Mouse (Mus musculus): ENCODE data around the gene Ripor2. TPM values are rescaled to one million over a fixed set of nuclear protein-coding genes. Genes with fewer than 3 reads are reported as not detected.

Gene Ripor2
- polyA plus RNA-seq, 1 experiment from 2014 or later, result 0.70 TPM

DNA sequence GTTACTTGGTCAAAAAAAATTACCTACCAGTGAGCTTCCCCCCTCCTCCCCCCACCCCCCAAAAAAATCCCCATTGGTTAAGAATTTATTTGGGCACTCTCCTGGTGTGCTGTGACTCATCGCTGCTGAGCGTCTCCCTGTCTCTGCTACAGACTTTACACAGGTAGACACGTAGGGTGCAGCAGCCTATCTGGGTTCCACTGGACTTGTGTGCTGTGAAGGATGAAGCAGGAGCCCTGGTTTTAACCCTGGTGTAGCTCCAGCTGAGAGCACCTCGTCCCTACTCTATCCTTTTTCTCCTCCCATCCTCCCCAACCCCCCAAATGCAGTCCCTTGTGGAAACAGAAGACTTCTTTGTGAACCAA lies 142.4 kb downstream of the Ripor2 start:
- Histone ChIP-seq H3K36me3 (ENCODE audit: control insufficient read depth, insufficient read depth) (no peaks in the 10 kb centered on the region), H3K27me3 (replicated peaks; ENCODE audit: control insufficient read depth, insufficient read depth, low read length) (no peaks in the 10 kb centered on the region), H3K9me3 (ENCODE audit: control insufficient read depth) (no peaks in the 10 kb centered on the region), H3K27ac (ENCODE audit: low read depth, low read length) (no peak overlapping the region), H3K9ac (ENCODE audit: low read depth, low read length) (no peak overlapping the region), H3K4me1 (replicated peaks; ENCODE audit: control insufficient read depth, insufficient read depth, low read length) (no peaks in the 10 kb centered on the region), H3K4me2 (replicated peaks; ENCODE audit: low read depth) (no peak overlapping the region), H3K4me3 (ENCODE audit: low read depth, low read length) (no peak overlapping the region)
- TF ChIP-seq CTCF (IDR thresholded peaks at IDR 0.05; ENCODE audit: low read depth), result no peak
- 75% methylated on average over 4 of the region's 4 CpGs for WGBS
- no peak for ATAC-seq

DNA sequence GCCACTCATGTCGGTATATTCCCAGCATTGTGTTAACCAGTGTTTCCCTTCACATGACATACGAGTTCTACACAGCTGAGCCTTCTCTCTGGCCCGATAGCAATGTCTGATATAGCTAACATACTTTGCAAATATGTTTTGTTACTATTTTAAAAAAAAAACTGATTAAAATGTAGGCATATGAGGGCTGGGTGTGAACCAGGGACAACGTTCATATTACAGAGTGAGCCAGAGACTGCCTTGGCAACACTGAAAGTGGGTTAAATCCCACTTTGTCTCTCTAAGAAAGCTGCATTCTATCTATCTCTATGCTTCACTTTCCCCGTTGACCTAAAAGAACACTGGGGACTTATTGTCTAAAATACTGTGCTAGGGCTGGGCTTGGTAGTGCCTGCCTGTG lies 147.1 kb downstream of the Ripor2 start:
- Histone ChIP-seq H3K27ac (ENCODE audit: low read depth, low read length) (no peak overlapping the region), H3K27me3 (replicated peaks; ENCODE audit: control insufficient read depth, insufficient read depth, low read length) (no peaks in the 10 kb centered on the region), H3K9me3 (ENCODE audit: control insufficient read depth) (no peaks in the 10 kb centered on the region), H3K36me3 (ENCODE audit: control insufficient read depth, insufficient read depth) (no peaks in the 10 kb centered on the region), H3K4me1 (replicated peaks; ENCODE audit: control insufficient read depth, insufficient read depth, low read length) (no peaks in the 10 kb centered on the region), H3K9ac (ENCODE audit: low read depth, low read length) (no peak overlapping the region), H3K4me2 (replicated peaks; ENCODE audit: low read depth) (no peak overlapping the region), H3K4me3 (ENCODE audit: low read depth, low read length) (no peak overlapping the region)
- 92% methylated on average over 5 of the region's 5 CpGs for WGBS
- ATAC-seq, result no peak
- no peak for TF ChIP-seq CTCF (IDR thresholded peaks at IDR 0.05; ENCODE audit: low read depth)

DNA sequence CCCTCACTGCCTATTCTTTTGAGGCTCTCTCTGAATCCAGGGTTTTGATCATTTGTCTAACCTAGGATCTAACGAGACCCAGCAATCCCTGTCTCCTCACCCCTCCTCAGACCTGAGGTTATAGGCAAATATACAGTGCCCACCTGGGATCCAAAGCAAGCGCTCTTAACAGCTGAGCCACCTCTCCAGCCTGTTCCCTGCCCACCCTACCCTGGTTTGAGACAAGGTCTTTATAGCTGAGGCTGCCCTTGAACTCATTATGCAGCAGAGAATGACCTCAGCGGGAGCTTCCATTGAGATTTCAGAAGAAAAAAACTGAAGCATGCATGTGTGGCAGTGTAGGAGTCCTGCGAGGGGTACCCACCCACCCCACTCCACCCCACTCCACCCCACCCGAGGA lies 152.5 kb downstream of the Ripor2 start:
- no peak overlapping the region for H3K4me3 ChIP-seq (ENCODE audit: low read depth, low read length)
- no peaks in the 10 kb centered on the region for H3K36me3 ChIP-seq (ENCODE audit: control insufficient read depth, insufficient read depth)
- no peaks in the 10 kb centered on the region for H3K27me3 ChIP-seq (replicated peaks; ENCODE audit: control insufficient read depth, insufficient read depth, low read length)
- H3K4me2 ChIP-seq (replicated peaks; ENCODE audit: low read depth), result no peak overlapping the region
- no peak overlapping the region for H3K27ac ChIP-seq (ENCODE audit: low read depth, low read length)
- no peak overlapping the region for H3K9ac ChIP-seq (ENCODE audit: low read depth, low read length)
- no peak for TF ChIP-seq CTCF (IDR thresholded peaks at IDR 0.05; ENCODE audit: low read depth)
- H3K4me1 ChIP-seq (replicated peaks; ENCODE audit: control insufficient read depth, insufficient read depth, low read length), result no peaks in the 10 kb centered on the region
- H3K9me3 ChIP-seq (ENCODE audit: control insufficient read depth), result no peaks in the 10 kb centered on the region
- 80% methylated on average over 5 of the region's 5 CpGs for WGBS
- ATAC-seq, result no peak

DNA sequence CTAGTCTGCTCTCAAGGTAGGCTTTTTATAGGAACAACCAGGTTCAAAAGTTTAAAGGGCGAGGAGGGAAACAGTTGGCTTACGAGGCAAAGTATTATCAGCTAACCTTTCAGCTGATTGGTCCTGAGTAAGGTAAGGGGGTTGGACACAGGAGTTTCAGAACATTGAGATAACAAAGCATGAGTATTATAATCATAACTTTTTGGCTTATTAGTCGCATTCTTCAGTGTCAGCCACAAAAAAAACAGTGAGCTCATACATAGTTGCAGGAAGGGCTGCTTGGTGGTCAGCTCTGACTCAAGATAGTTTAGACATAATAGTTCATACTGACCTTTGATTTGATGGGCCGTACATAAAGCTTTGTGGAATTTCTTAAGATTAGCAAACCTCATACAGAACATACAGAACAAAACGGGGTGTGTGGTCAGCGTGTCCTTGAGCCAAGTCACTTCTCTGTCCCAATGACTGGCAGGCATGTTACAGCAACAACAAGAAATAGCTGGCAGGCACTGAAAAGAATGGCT lies 153.7 kb downstream of the Ripor2 start:
- no peak for TF ChIP-seq CTCF (IDR thresholded peaks at IDR 0.05; ENCODE audit: low read depth)
- ATAC-seq, result peak; percentile 77
- Histone ChIP-seq H3K4me2 (replicated peaks; ENCODE audit: low read depth) (no peak overlapping the region), H3K4me1 (replicated peaks; ENCODE audit: control insufficient read depth, insufficient read depth, low read length) (no peaks in the 10 kb centered on the region), H3K9me3 (ENCODE audit: control insufficient read depth) (no peaks in the 10 kb centered on the region), H3K27me3 (replicated peaks; ENCODE audit: control insufficient read depth, insufficient read depth, low read length) (no peaks in the 10 kb centered on the region), H3K4me3 (ENCODE audit: low read depth, low read length) (no peak overlapping the region), H3K27ac (ENCODE audit: low read depth, low read length) (no peak overlapping the region), H3K9ac (ENCODE audit: low read depth, low read length) (no peak overlapping the region), H3K36me3 (ENCODE audit: control insufficient read depth, insufficient read depth) (no peaks in the 10 kb centered on the region)
- WGBS, result 43% methylated on average over 6 of the region's 6 CpGs

DNA sequence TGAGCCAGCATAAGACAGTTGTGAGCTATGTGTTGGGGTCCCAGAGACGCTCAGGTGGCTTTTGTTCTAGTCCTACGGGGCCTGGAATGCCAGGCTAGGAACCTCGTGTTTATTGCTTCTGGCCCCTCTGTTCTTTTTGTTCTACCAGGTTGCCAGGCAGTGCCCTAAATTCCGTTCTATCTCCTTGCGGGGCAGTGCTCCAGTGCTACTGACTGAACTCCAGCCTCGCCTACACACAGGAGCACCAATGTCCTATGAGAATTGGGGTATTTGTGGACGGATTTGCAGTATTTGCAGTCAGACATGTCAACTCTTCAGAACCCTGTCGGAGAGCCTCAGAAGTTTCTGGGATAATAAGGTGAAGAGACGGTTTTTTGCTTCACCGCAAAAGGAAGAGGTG lies 159.0 kb downstream of the Ripor2 start, which contains the start of gene Armh2:
Armh2 (plus strand) TSS at position 205 of the 400 bp plus-strand sequence.
- no peaks in the 10 kb centered on the region for H3K9me3 ChIP-seq (ENCODE audit: control insufficient read depth)
- WGBS, result 88% methylated on average over 10 of the region's 10 CpGs
- no peaks in the 10 kb centered on the region for H3K4me1 ChIP-seq (replicated peaks; ENCODE audit: control insufficient read depth, insufficient read depth, low read length)
- no peak within 1 kb of the TSS for H3K27ac ChIP-seq (ENCODE audit: low read depth, low read length)
- H3K4me2 ChIP-seq (replicated peaks; ENCODE audit: low read depth), result no peak within 1 kb of the TSS
- H3K36me3 ChIP-seq (ENCODE audit: control insufficient read depth, insufficient read depth), result no peaks in the 10 kb centered on the region; the same call in 1 of the 2 replicates
- H3K27me3 ChIP-seq (replicated peaks; ENCODE audit: control insufficient read depth, insufficient read depth, low read length), result no peaks in the 10 kb centered on the region
- H3K9ac ChIP-seq (ENCODE audit: low read depth, low read length), result no peak within 1 kb of the TSS
- no peak for TF ChIP-seq CTCF (IDR thresholded peaks at IDR 0.05; ENCODE audit: low read depth)
- no peak for ATAC-seq
- H3K4me3 ChIP-seq (ENCODE audit: low read depth, low read length), result no peak within 1 kb of the TSS

DNA sequence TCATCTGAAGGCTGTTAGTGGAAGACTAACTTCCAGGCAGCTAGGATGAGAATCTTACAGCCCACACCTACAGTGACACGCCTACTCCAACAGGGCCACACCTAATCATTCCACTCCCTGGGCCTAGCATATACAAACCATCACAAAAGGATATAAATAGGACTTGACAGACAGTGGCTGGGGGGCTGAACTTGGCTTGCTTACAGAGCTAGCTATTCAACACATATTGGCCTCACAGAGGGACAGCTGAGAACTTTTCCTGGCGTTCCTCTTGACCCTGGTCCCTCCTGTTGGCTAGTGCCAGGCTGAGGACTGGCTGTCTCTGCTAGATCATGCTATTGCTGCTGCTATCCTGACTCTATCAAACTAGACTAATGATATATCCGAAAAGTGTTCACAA lies 165.8 kb downstream of the Ripor2 start:
- H3K4me3 ChIP-seq (ENCODE audit: low read depth, low read length), result no peak overlapping the region
- H3K9ac ChIP-seq (ENCODE audit: low read depth, low read length), result no peak overlapping the region
- peaks cover 27% of the 10 kb centered on the region for H3K36me3 ChIP-seq (ENCODE audit: control insufficient read depth, insufficient read depth)
- WGBS, result 79% methylated on average over 3 of the region's 3 CpGs
- H3K9me3 ChIP-seq (ENCODE audit: control insufficient read depth), result no peaks in the 10 kb centered on the region
- no peak for ATAC-seq
- no peak for TF ChIP-seq CTCF (IDR thresholded peaks at IDR 0.05; ENCODE audit: low read depth)
- no peaks in the 10 kb centered on the region for H3K4me1 ChIP-seq (replicated peaks; ENCODE audit: control insufficient read depth, insufficient read depth, low read length)
- H3K27ac ChIP-seq (ENCODE audit: low read depth, low read length), result no peak overlapping the region
- no peaks in the 10 kb centered on the region for H3K27me3 ChIP-seq (replicated peaks; ENCODE audit: control insufficient read depth, insufficient read depth, low read length)
- no peak overlapping the region for H3K4me2 ChIP-seq (replicated peaks; ENCODE audit: low read depth)

DNA sequence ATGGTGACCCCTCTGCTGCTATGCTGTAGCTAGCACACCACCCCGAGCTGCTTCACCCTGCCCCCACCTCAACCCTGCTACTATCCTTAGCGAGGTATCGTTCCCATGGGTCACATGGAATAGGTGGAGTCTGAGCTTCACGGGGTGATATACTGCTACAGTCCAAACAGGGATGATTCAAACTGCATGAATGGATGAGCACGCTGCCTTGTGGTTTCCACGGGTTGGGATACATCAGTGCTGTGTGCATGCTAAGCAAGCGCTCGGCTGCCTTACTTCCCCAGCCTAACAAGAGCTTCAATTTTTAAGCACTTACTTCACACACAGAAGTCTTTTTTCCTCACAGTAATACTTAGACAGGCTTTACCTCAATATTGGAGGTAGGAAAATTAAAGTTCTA lies 168.8 kb downstream of the Ripor2 start:
- H3K4me2 ChIP-seq (replicated peaks; ENCODE audit: low read depth), result no peak overlapping the region
- WGBS, result 91% methylated on average over 8 of the region's 8 CpGs
- no peak overlapping the region for H3K27ac ChIP-seq (ENCODE audit: low read depth, low read length)
- H3K27me3 ChIP-seq (replicated peaks; ENCODE audit: control insufficient read depth, insufficient read depth, low read length), result no peaks in the 10 kb centered on the region
- H3K4me3 ChIP-seq (ENCODE audit: low read depth, low read length), result no peak overlapping the region
- no peaks in the 10 kb centered on the region for H3K4me1 ChIP-seq (replicated peaks; ENCODE audit: control insufficient read depth, insufficient read depth, low read length)
- peaks cover 50% of the 10 kb centered on the region for H3K36me3 ChIP-seq (ENCODE audit: control insufficient read depth, insufficient read depth)
- H3K9ac ChIP-seq (ENCODE audit: low read depth, low read length), result no peak overlapping the region
- H3K9me3 ChIP-seq (ENCODE audit: control insufficient read depth), result no peaks in the 10 kb centered on the region
- ATAC-seq, result no peak
- TF ChIP-seq CTCF (IDR thresholded peaks at IDR 0.05; ENCODE audit: low read depth), result no peak

All from intestine, postnatal 0 days (tissue).